Mouse (Mus musculus): ENCODE results near the gene Nr2f2. TPM values are rescaled to one million over a fixed set of nuclear protein-coding genes. Genes with fewer than 3 reads are reported as not detected.

Nr2f2 gene
- polyA plus RNA-seq, 1 experiment, result 22.5 TPM

- DNase-seq (ENCODE audit: low read depth, low spot score), result no peak
- 77% methylated on average over 16 of the region's 16 CpGs for WGBS
These were observed 1.2 kb upstream of the Nr2f2 start for GRCm38 (mm10) chr7:70367591-70368267.

- 37% methylated on average over 1 of the region's 1 CpGs for WGBS
- no peak for DNase-seq (ENCODE audit: low read depth, low spot score)
These were observed 217 bp upstream of the Nr2f2 start for GRCm38 (mm10) chr7:70366808-70367095.

- DNase-seq (ENCODE audit: low read depth, low spot score), result no peak
- WGBS, result 2% methylated on average over 17 of the region's 17 CpGs
These were observed 1.1 kb downstream of the Nr2f2 start for GRCm38 (mm10) chr7:70365401-70365811.

- no peak for DNase-seq (ENCODE audit: low read depth, low spot score)
- 7% methylated on average over 3 of the region's 3 CpGs for WGBS
These were observed 1.7 kb downstream of the Nr2f2 start for GRCm38 (mm10) chr7:70364798-70365197.

GRCm38 (mm10) chr7:70363351-70363750 is 3.2 kb downstream of the Nr2f2 start:
- no peak for DNase-seq (ENCODE audit: low read depth, low spot score)
- 80% methylated on average over 4 of the region's 4 CpGs for WGBS

GRCm38 (mm10) chr7:70362526-70363170 is 3.9 kb downstream of the Nr2f2 start:
- DNase-seq (ENCODE audit: low read depth, low spot score), result no peak
- 31% methylated on average over 12 of the region's 12 CpGs for WGBS

- 1% methylated on average over 97 of the region's 98 CpGs for WGBS
- no peak for DNase-seq (ENCODE audit: low read depth, low spot score)
These were observed 4.9 kb downstream of the Nr2f2 start for GRCm38 (mm10) chr7:70361383-70362364.

GRCm38 (mm10) chr7:70360611-70361382 is 5.7 kb downstream of the Nr2f2 start:
- no peak for DNase-seq (ENCODE audit: low read depth, low spot score)
- WGBS, result 4% methylated on average over 77 of the region's 84 CpGs

- DNase-seq (ENCODE audit: low read depth, low spot score), result no peak
- WGBS, result under 1% methylated on average over 75 of the region's 75 CpGs
These were observed 6.5 kb downstream of the Nr2f2 start for GRCm38 (mm10) chr7:70359791-70360581.

GRCm38 (mm10) chr7:70358848-70359591 is 7.5 kb downstream of the Nr2f2 start:
- no peak for DNase-seq (ENCODE audit: low read depth, low spot score)
- under 1% methylated on average over 33 of the region's 33 CpGs for WGBS

GRCm38 (mm10) chr7:70358020-70358847 is 8.3 kb downstream of the Nr2f2 start:
- WGBS, result 6% methylated on average over 33 of the region's 33 CpGs
- no peak for DNase-seq (ENCODE audit: low read depth, low spot score)

- DNase-seq (ENCODE audit: low read depth, low spot score), result no peak
- WGBS, result 16% methylated on average over 17 of the region's 17 CpGs
These were observed 9.0 kb downstream of the Nr2f2 start for GRCm38 (mm10) chr7:70357516-70358019.

GRCm38 (mm10) chr7:70356691-70357515 is 9.6 kb downstream of the Nr2f2 start:
- DNase-seq (ENCODE audit: low read depth, low spot score), result no peak
- 31% methylated on average over 3 of the region's 3 CpGs for WGBS

- no peak for DNase-seq (ENCODE audit: low read depth, low spot score)
- WGBS, result 15% methylated on average over 5 of the region's 5 CpGs
These were observed 10.6 kb downstream of the Nr2f2 start for GRCm38 (mm10) chr7:70355691-70356568.

- DNase-seq (ENCODE audit: low read depth, low spot score), result no peak
- WGBS, result 29% methylated on average over 2 of the region's 2 CpGs
These were observed 11.2 kb downstream of the Nr2f2 start for GRCm38 (mm10) chr7:70355357-70355620.
